Mouse (Mus musculus) kidney, adult 2 months (tissue): ENCODE measurements around the gene Adprhl2.

Source experiments
- CTCF ChIP-seq: fragments of 200-500 bp; conservative IDR thresholded peaks from 2 replicates; pipeline ENCODE4 v1.5.1; 2011; ENCODE audit warnings: low read depth, mild to moderate bottlenecking, control low read depth, low read length, moderate library complexity, mixed read lengths; ENCODE audit not compliant: insufficient read depth, insufficient read length
- POLR2A ChIP-seq: fragments of 200-500 bp; IDR thresholded peaks from one replicate; pipeline ENCODE4 v1.6.1; 2011; ENCODE audit warnings: low read depth, low read length, control low read depth

DNA sequence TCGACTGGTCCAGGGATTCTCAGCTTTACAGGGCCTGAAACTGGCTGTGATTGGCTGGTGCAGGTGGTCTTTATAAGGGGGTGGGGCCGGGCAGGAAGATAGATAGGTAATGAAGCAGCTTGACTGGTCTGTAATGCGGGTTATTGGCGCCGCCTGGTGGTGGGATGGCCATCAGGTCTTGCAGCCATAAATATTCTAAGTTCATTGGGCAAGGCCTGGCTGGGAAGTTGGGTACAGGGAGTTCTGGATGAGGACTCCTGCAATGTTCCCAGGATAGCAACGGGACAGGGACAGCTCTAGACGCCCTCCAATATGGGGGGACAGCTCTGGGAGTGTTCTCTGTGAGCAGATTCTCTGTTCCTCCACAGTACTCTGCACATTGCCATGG is 11.6 kb downstream of the Adprhl2 start:
- TF ChIP-seq CTCF, result peak; percentile 79
- TF ChIP-seq POLR2A, result no peak
